Mouse (Mus musculus) liver, embryonic 11.5 days (tissue): Measurements from ENCODE around the gene 2610528J11Rik. TPM values are rescaled to one million over a fixed set of nuclear protein-coding genes. Genes with fewer than 3 reads are reported as not detected.

Source experiments
- ATAC-seq: fragments of 200-750 bp; cut with Nextera tagmentation; replicated peaks from 2 replicates; pipeline ENCODE4 v1.8.0; 2017; ENCODE audit warnings: moderate number of reproducible peaks, mild to moderate bottlenecking, moderate TSS enrichment, moderate library complexity; ENCODE audit not compliant: low FRiP score
- DNase-seq: peaks from one replicate; pipeline ENCODE4 v3.0.0-alpha.2; 2017; ENCODE audit warnings: low spot score
- H3K27ac ChIP-seq: fragments of 300-500 bp; sonication (generic); 2 replicates; pipeline ENCODE4 v1.5.1; 2014; ENCODE audit warnings: mild to moderate bottlenecking, low read depth, low read length, control low read depth
- H3K27me3 ChIP-seq: fragments of 300-500 bp; sonication (generic); replicated peaks from 2 replicates; pipeline ENCODE4 v1.6.1; 2014; ENCODE audit warnings: low read length, mixed read lengths; ENCODE audit not compliant: control insufficient read depth, insufficient read depth
- H3K36me3 ChIP-seq: fragments of 300-500 bp; sonication (generic); 2 replicates; pipeline ENCODE4 v1.6.1; 2014; ENCODE audit warnings: mild to moderate bottlenecking, low read length, moderate library complexity, mixed read lengths; ENCODE audit not compliant: control insufficient read depth, insufficient read depth
- H3K4me1 ChIP-seq: fragments of 300-500 bp; sonication (generic); replicated peaks from 2 replicates; pipeline ENCODE4 v1.6.1; 2014; ENCODE audit warnings: low read length, mixed read lengths; ENCODE audit not compliant: control insufficient read depth, insufficient read depth
- H3K4me2 ChIP-seq: fragments of 300-500 bp; sonication (generic); 2 replicates; pipeline ENCODE4 v1.6.1; 2014; ENCODE audit warnings: mild to moderate bottlenecking, control low read depth, moderate library complexity
- H3K4me3 ChIP-seq: fragments of 300-500 bp; sonication (generic); 2 replicates; pipeline ENCODE4 v1.5.1; 2014; ENCODE audit warnings: low read depth, low read length, control low read depth
- H3K9ac ChIP-seq: fragments of 300-500 bp; sonication (generic); 2 replicates; pipeline ENCODE4 v1.6.1; 2014; ENCODE audit warnings: low read depth, low read length, control low read depth
- H3K9me3 ChIP-seq: fragments of 300-500 bp; sonication (generic); 2 replicates; pipeline ENCODE4 v1.6.1; 2016; ENCODE audit warnings: low read length, inconsistent platforms, mixed read lengths; ENCODE audit not compliant: control insufficient read depth
- WGBS: fragments of 180-500 bp; shearing (Covaris S2); extraction: QIAGEN DNeasy Blood & Tissue Kit; methylation state at CpG from one replicate; pipeline ENCODE4 v1.1.7; 2014; 5-methylcytosine and 5-hydroxymethylcytosine counted together
- polyA plus RNA-seq: library from polyadenylated mRNA; unstranded; fragments of >200 nt; fragmentation: Nextera tagmentation; extraction: Ambion mirVana; gene quantifications from 2 replicates; pipeline ENCODE4 v1.2.1, GENCODE M21; 2014

The 2610528J11Rik gene
- polyA plus RNA-seq, 1 experiment from 2014 or later: 4.8 TPM

- 65% methylated on average over 5 of the region's 5 CpGs for WGBS
- ATAC-seq (no peak), DNase-seq (no peak)
- H3K27ac ChIP-seq: no peak overlapping the region
- no peaks in the 10 kb centered on the region for H3K4me1 ChIP-seq
- no peak overlapping the region for H3K4me2 ChIP-seq
- H3K27me3 ChIP-seq: no peaks in the 10 kb centered on the region
- H3K9ac ChIP-seq: no peak overlapping the region
- H3K36me3 ChIP-seq: no peaks in the 10 kb centered on the region
- no peak overlapping the region for H3K4me3 ChIP-seq
- H3K9me3 ChIP-seq: no peaks in the 10 kb centered on the region
Observed at GRCm38 (mm10) chr4:118532663-118533062, 5.9 kb downstream of the 2610528J11Rik start.

GRCm38 (mm10) chr4:118533156-118533555, 6.4 kb downstream of the 2610528J11Rik start:
- DNase-seq (no peak), ATAC-seq (no peak)
- no peak overlapping the region for H3K9ac ChIP-seq
- 0 out of 2 replicates have a peak, but pooled peaks cover 2% of the 10 kb centered on the region for H3K4me1 ChIP-seq
- no peak overlapping the region for H3K4me2 ChIP-seq
- no peak overlapping the region for H3K27ac ChIP-seq
- H3K4me3 ChIP-seq: no peak overlapping the region
- H3K9me3 ChIP-seq: no peaks in the 10 kb centered on the region
- WGBS: 56% methylated on average over 3 of the region's 4 CpGs
- no peaks in the 10 kb centered on the region for H3K36me3 ChIP-seq
- no peaks in the 10 kb centered on the region for H3K27me3 ChIP-seq

GRCm38 (mm10) chr4:118533605-118534004, 6.8 kb downstream of the 2610528J11Rik start:
- WGBS: 83% methylated on average over 7 of the region's 7 CpGs
- no peak overlapping the region for H3K27ac ChIP-seq
- H3K4me2 ChIP-seq: no peak overlapping the region
- H3K36me3 ChIP-seq: no peaks in the 10 kb centered on the region
- DNase-seq (no peak), ATAC-seq (no peak)
- no peaks in the 10 kb centered on the region for H3K27me3 ChIP-seq
- H3K9me3 ChIP-seq: no peaks in the 10 kb centered on the region
- H3K4me3 ChIP-seq: no peak overlapping the region
- no peak overlapping the region for H3K9ac ChIP-seq
- 0 out of 2 replicates have a peak, but pooled peaks cover 2% of the 10 kb centered on the region for H3K4me1 ChIP-seq

- no peak overlapping the region for H3K27ac ChIP-seq
- ATAC-seq (no peak), DNase-seq (no peak)
- 0 out of 2 replicates have a peak, but pooled peaks cover 2% of the 10 kb centered on the region for H3K4me1 ChIP-seq
- H3K4me2 ChIP-seq: no peak overlapping the region
- WGBS: 84% methylated on average over 6 of the region's 6 CpGs
- no peak overlapping the region for H3K9ac ChIP-seq
- H3K36me3 ChIP-seq: no peaks in the 10 kb centered on the region
- H3K9me3 ChIP-seq: no peaks in the 10 kb centered on the region
- H3K27me3 ChIP-seq: no peaks in the 10 kb centered on the region
- no peak overlapping the region for H3K4me3 ChIP-seq
Observed at GRCm38 (mm10) chr4:118535610-118536009, 8.8 kb downstream of the 2610528J11Rik start.

- no peak for ATAC-seq
- Histone ChIP-seq H3K27ac (no peak overlapping the region), H3K36me3 (no peaks in the 10 kb centered on the region), H3K9ac (no peak overlapping the region), H3K27me3 (no peaks in the 10 kb centered on the region; the same call in 1 of the 2 replicates), H3K9me3 (no peaks in the 10 kb centered on the region), H3K4me1 (0 out of 2 replicates have a peak, but pooled peaks cover 4% of the 10 kb centered on the region), H3K4me3 (no peak overlapping the region), H3K4me2 (no peak overlapping the region)
- WGBS: 37% methylated on average over 6 of the region's 6 CpGs
- no peak for DNase-seq
Observed at GRCm38 (mm10) chr4:118537801-118538200, 11.0 kb downstream of the 2610528J11Rik start.

- no peaks in the 10 kb centered on the region for H3K36me3 ChIP-seq
- H3K27me3 ChIP-seq: no peaks in the 10 kb centered on the region; the same call in 1 of the 2 replicates
- H3K4me1 ChIP-seq: 0 out of 2 replicates have a peak, but pooled peaks cover 4% of the 10 kb centered on the region
- no peak overlapping the region for H3K4me3 ChIP-seq
- DNase-seq (no peak), ATAC-seq (no peak)
- WGBS: 46% methylated on average over 10 of the region's 10 CpGs
- no peak overlapping the region for H3K4me2 ChIP-seq
- no peak overlapping the region for H3K27ac ChIP-seq
- no peak overlapping the region for H3K9ac ChIP-seq
- H3K9me3 ChIP-seq: no peaks in the 10 kb centered on the region
Observed at GRCm38 (mm10) chr4:118539904-118540303, 13.1 kb downstream of the 2610528J11Rik start.

GRCm38 (mm10) chr4:118542510-118543157, 15.8 kb downstream of the 2610528J11Rik start:
- Histone ChIP-seq H3K27ac (no peak overlapping the region), H3K9ac (no peak overlapping the region), H3K36me3 (no peaks in the 10 kb centered on the region), H3K4me3 (peak overlapping the region; percentile 45; the same call in 1 of the 2 replicates), H3K9me3 (no peaks in the 10 kb centered on the region), H3K4me1 (0 out of 2 replicates have a peak, but pooled peaks cover 4% of the 10 kb centered on the region), H3K27me3 (no peaks in the 10 kb centered on the region; the same call in 1 of the 2 replicates), H3K4me2 (peak overlapping the region; percentile 76)
- ATAC-seq: no peak
- no peak for DNase-seq
- WGBS: 44% methylated on average over 9 of the region's 9 CpGs

- Histone ChIP-seq H3K4me2 (peak overlapping the region; percentile 76), H3K36me3 (no peaks in the 10 kb centered on the region), H3K27ac (no peak overlapping the region), H3K27me3 (no peaks in the 10 kb centered on the region; the same call in 1 of the 2 replicates), H3K9me3 (no peaks in the 10 kb centered on the region), H3K9ac (peak overlapping the region; percentile 42; the same call in 1 of the 2 replicates), H3K4me1 (0 out of 2 replicates have a peak, but pooled peaks cover 2% of the 10 kb centered on the region), H3K4me3 (peak overlapping the region; percentile 45)
- WGBS: 14% methylated on average over 13 of the region's 13 CpGs
- ATAC-seq (0 out of 2 replicates have a peak, but pooled peaks have one; percentile 7), DNase-seq (no peak)
Observed at GRCm38 (mm10) chr4:118543158-118543530, 16.3 kb downstream of the 2610528J11Rik start.
